Mouse (Mus musculus) heart, adult 10 weeks (tissue): ENCODE measurements around the gene Bfsp1. TPM values are rescaled to one million over a fixed set of nuclear protein-coding genes. Genes with fewer than 3 reads are reported as not detected.

Source experiments
- polyA plus RNA-seq: library from polyadenylated mRNA; stranded (reverse); fragments of 350-450 nt; fragmentation: Illumina TruSeq; extraction: RNeasy Lipid Tissue Mini Kit (QIAGEN cat#74804); gene quantifications from one replicate; pipeline ENCODE4 v1.2.3, GENCODE M21; 2014; ENCODE audit warnings: low read depth, low replicate concordance

The Bfsp1 gene
- polyA plus RNA-seq: 0.47 TPM

GRCm38 (mm10) chr2:143862484-143863231, at the start of gene Bfsp1:
Gene Bfsp1 (minus strand): TSS chr2:143863173.

Other genes with a start within 250 kb of the Bfsp1 start
- gene Dstn, start 52.1 kb upstream of the Bfsp1 start, polyA plus RNA-seq: 192 TPM
- gene Rrbp1, start 148.1 kb upstream of the Bfsp1 start, polyA plus RNA-seq: 131 TPM
- gene Banf2, start 169.9 kb upstream of the Bfsp1 start, polyA plus RNA-seq: not detected